Mouse (Mus musculus) frontal cortex, adult (tissue): ENCODE measurements around the gene Ptpru.

ENCODE experiments used
- ATAC-seq: cut with Nextera tagmentation; 2 replicates; pipeline ENCODE4 v1.9.2; 2017; ENCODE audit warnings: mild to moderate bottlenecking, moderate library complexity, mixed read lengths; ENCODE audit not compliant: low TSS enrichment

Ptpru gene

GRCm38 (mm10) chr4:131837872-131838524, at the start of gene Ptpru:
TSS of gene Ptpru (minus strand) at chr4:131838288.
- ATAC-seq, result peak; percentile 82

- ATAC-seq, result no peak
Observed at GRCm38 (mm10) chr4:131885376-131885775, 47.3 kb upstream of the Ptpru start.

- ATAC-seq, result no peak
Observed at GRCm38 (mm10) chr4:131883571-131883970, 45.5 kb upstream of the Ptpru start.

GRCm38 (mm10) chr4:131881306-131881705, 43.2 kb upstream of the Ptpru start:
- ATAC-seq, result no peak

- no peak for ATAC-seq
Observed at GRCm38 (mm10) chr4:131879692-131880091, 41.6 kb upstream of the Ptpru start.

DNA sequence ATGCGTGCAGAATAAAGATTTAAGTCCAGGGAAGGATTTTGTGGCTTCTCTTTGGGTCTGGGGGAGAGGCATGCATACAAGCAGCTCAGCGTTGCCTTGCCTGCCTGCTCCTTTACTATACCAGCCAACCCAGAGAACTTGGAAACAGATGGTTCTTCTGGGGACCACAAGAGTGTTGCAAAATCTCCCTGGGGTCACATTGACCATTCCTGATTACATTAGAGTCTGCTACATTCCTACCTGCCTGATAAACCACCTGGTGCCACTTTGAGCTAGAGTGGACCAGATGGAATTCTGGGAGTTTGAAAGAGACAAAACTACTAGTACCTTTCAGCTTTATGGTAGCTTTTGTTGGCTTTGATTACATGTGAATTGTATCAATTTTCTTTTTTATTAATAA, 38.7 kb upstream of the Ptpru start:
- no peak for ATAC-seq

- no peak for ATAC-seq
Observed at GRCm38 (mm10) chr4:131875242-131875641, 37.2 kb upstream of the Ptpru start.

DNA sequence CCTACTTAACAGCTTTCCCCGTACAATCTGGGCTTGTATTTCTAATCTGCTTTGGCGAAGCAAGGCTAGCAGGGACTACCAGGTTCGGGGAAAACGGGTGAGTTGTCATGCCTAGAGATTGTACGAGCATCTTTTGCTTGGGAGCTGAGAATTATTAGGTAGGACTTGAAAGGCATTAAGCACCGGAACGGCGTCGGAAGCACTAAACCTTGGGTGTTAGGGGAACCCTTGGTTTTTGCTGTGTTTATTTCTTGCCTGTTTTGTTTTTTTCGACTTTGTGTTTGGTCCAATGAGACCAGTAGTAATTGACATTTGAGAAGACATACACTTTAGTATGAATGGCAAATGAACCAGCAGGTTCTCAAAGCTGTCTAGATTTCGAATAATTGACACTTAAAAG, 36.5 kb upstream of the Ptpru start:
- no peak for ATAC-seq

- ATAC-seq, result no peak; the same call in 1 of the 2 replicates
Observed at GRCm38 (mm10) chr4:131874169-131874536, 36.1 kb upstream of the Ptpru start.

DNA sequence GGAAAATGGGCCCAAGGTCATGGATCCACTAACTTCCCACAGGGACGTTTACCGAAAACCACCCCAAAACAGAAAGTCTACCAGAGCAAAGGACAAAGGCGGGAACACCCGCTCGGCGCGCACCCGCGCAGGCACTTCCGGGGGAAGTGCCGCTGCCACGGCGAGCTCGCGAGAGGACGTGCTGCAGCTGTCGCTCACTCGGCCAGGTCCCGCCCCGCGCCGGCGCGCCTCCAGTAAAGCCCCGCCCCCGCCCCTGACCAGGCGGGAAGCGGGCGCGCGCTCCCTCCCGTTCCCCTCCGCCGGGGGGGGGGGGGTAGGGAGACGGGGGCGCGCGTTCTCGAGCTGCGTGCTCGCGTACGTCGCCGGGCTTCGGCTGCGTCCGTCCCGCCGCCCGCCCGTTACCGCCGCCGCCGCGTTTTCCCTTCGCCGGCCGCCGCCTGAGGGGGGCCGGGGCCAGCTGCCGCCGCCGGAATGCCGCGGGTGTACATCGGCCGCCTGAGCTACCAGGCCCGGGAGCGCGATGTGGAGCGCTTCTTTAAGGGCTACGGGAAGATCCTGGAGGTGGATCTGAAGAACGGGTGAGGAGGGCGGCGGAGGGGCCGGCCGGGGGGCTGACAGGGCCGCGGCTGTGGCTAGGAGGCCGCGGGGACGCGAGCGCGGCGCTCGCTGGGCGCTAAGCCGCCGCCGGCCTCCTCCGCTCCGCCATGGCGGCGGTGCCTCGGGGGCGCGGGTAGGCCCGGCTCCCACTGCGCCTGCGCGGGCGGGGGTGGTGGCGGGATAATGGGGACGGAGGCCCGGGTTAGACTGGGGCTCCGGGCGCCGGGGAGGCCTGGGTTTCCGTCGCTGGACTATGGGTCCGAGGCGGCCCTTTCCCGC, 35.4 kb upstream of the Ptpru start, which contains the start of gene Srsf4:
Gene Srsf4, plus strand, starts transcription at position 325 of the 876 bp plus-strand sequence.
- ATAC-seq, result peak; percentile 94

GRCm38 (mm10) chr4:131872672-131873292, 34.7 kb upstream of the Ptpru start:
- ATAC-seq, result no peak

DNA sequence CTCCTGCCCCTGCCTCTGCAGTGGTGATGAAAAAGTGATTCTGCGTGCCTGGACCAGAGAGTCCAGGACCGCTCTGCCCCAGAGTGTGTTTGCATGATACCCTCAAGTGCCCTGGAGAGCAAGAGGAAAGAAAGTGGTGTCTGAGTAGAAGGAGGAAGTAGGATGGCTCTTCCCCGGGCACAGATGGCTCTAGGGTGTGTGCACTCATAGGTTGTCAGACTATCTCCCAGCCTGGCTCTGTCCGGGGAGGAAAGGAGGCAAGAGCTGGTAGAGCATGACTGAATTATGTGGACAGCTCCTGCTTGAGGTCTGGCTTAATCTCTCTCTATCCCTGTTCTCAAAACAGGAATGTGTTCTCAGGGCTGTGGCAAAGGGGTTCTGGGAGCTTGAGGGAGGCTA, 23.3 kb upstream of the Ptpru start:
- ATAC-seq, result no peak

DNA sequence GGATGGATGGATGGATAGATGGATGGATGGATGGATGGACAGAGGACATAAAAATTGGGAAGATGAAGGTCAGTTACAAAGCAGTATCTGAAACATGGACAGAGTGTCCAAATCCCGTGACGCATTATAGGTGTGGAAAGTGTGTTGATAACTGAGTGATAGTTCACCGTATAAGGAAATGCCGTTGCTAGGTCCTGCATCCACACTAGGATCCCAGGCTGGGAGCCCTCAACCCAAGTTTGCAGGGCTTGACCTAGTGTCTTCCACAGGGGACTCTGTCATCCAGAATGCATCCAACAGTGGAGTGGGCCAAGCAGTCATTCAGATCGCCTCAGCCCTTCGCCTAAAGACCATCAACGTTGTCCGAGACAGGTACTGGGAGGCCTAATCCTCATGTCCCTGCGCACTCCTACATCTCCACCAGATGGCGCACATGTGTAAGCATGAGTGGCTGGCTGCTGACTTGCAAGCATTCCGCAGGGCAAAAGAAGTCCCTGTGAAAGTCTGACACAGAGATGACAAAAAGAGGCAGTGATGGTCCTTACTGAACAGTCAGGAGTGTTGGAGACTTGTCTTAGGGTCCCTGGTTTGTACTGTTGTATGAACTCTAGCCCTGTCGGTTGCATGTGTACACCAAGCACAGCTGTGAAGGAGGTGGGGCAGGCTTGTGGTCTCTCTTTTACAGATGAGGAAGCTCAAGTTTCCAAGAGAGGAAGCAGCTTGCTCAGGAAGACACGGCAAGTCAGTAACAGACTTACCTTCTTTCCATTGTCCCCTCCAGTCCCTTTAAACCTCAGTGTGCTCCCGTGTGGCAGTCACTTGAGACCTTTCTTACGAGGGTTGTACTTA, 22.6 kb upstream of the Ptpru start:
- peak; percentile 90 for ATAC-seq

- no peak for ATAC-seq
Observed at GRCm38 (mm10) chr4:131854950-131855349, 16.9 kb upstream of the Ptpru start.

DNA sequence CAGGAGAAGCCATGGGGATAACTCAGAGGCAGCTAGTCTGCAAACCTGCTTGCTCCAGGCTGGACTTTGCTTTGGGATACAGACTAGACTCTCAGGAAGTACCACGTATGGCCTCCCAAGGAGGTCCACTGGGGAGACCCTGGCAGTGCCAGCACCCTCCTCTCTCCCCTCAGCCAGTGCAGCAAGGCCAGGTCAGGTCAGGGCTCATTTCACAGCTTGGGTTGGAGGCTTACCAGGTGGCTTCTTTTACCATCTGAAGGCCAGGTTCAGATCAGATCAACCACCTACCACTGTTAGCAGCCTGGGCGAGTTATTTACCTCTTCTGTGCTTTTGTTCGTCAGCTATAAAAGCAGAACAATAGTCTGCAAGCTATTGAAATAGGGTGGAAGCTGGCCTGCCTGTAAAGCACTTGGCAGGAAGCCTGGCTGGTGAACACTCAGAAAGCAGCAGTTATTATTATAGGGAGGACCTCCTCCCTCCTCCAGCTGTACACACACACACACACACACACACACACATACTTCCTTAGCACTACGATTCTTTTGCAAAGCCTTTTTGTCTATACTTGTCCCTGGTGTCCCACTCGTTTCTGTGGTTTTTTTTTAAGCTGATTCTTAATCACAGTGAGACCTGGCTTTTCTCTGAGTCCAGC, 12.0 kb upstream of the Ptpru start:
- peak; percentile 62; the same call in 1 of the 2 replicates for ATAC-seq

GRCm38 (mm10) chr4:131848082-131848481, 10.0 kb upstream of the Ptpru start:
- no peak for ATAC-seq

DNA sequence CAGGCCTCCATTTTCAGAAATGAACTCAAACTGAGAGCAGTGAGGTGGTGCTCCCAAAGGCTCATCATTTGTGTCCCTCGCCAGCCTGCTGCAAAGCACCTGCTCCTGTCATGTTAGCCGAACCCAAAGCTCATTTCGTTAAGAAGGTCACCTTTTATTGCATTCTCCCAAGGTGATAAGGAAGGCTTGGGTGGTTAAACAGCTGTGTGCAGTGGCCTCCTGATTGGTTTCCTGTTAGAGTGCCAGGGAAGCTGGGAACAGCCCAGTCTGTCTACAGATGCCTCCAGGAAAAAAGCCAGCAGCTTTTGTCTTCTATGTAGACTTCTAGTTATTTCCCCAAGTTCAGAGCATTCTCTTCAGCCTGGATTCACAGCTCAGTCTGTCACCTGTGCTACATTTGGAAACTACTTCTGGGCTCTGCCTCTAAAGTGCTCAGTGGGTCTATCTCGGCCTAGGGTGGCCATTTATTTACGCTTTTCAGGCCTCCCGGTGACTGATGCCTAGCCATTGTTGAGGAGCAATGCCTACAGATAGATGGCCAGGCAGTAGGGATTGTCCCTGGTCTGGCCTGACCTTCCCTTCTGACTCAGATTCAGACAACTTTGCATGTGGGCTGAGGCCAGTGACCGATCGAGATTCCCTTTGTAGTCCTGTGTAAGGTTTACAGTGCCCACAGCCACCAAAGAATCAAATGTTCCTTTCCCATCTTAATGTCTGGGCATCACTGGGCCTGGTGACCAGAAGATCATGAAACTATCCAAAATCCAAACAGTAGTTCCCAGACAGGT, 8.1 kb upstream of the Ptpru start:
- ATAC-seq, result no peak

- peak; percentile 76 for ATAC-seq
Observed at GRCm38 (mm10) chr4:131843290-131843743, 5.2 kb upstream of the Ptpru start, which contains the start of gene Mecr. TSS of gene Mecr (plus strand) at chr4:131843470.

DNA sequence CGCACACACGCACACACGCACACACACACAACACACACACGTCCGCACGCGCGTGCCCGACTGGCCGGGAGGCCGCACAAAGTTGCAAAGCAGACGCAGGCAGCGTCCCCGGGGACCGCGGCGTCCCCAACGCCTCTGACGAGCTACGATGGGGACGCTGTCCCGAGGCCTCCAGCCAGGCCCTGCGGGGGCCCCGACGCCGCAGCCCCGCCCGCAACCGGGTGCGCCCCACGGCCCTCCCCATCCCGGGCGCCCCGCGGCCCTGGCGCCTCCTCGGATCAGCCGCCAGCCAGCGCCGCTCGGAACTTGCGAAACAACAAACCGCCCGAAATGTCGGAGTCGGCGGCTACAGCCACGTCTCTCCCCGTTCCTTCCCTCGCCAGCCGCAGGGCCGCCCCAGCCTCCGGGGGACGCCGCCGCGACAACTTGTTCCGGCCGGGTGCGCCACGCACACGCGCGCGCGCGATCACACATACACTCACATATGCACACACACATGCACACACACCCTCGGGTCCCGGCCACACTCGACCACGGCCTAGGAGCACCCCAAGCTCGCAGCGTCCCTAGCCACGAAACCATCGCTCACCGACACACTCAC, 1.1 kb downstream of the Ptpru start:
- 0 out of 2 replicates have a peak, but pooled peaks have one; percentile 21 for ATAC-seq
